Mouse (Mus musculus): Measurements from ENCODE around the gene Wdr63.

Wdr63 gene

DNA sequence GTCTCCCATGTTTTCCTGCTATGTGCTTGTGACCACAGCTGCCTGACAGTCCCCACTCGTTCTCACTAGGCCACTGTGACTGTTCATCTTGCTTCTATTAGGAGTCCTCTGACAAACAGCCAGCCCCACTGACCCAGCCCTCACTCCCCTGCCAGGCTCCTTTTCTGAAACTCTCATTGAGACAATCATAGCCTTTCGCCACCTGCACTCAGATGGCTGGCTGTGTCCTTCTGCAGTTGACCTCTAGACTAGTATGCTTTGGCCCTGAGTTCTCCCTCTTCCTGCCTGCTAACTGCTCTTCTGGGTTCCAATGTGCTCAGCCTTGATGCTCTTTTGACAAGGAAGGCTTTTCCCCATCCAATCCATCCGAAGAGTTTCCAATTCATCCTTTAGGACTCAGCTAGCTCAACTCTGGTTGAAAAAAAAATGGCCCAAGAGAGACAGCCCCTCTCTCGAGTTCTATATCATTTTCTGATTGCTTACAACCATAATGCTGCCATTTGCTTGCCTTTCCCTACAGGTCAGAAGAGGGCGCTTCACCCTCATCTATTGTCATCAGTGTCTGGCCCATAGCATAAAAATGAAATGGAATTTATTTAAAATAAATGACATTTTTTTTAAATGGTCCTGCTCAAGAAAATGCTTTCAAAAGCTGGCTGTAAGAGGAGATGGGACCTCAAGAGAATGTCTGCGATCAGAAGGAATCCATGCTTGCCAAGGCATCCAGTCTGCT is 54.7 kb downstream of the Wdr63 start:
- no peak for DNase-seq (ENCODE audit: low read depth)

DNA sequence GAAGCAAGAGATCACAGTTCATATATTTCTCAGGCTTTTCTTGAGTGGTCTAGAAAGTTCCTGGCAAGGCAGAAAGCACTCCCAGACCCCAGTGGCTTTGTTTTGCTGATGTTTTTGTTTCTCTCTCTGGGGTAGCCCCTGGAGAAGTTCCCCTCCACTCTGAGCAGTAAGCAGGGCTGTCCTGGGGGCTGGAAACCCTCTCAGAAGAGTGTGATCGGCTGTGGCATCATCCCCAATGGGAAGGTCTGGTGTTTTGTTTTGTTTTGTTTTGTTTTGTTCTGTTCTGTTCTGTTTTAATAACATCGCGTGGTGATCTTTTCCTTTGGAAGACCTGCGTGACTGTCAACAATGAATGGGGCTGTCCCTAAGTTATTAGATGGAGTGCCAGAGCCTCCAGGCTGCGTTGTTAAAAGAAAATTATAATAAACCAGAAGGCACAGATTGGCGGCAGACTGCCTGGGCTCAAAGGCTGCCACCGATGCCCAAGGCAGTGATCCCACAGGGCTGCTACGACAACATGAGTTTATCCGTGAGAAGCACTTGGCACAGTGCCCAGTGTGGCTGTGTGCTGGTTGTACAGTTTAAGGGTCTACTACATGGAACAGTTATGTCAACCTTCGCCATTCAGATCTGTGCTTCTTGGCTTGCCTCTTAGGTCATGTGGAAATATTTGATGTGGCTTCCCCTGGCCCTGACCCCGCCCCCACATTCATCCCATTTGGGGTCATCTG is 56.5 kb downstream of the Wdr63 start:
- DNase-seq (ENCODE audit: low read depth): no peak

DNA sequence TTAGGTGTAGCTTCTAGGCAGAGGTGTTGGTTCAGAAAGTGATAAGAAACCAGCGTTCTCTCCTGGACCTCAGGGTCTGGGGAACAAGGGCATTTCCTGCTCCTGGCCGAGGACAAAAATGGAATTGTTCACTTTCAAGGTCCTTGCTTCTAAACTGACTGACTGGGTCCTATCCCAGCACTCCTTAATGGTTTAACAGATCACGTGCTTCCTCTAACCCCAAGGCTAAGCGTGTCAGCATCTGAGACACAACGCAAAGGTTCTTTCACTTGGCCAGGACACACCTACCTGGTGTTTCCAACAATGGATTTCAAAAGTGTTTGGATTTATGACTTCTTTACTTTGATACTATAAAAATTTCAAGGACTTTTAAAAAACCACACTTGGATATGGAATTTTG is 58.0 kb downstream of the Wdr63 start:
- DNase-seq (ENCODE audit: low read depth): no peak

DNA sequence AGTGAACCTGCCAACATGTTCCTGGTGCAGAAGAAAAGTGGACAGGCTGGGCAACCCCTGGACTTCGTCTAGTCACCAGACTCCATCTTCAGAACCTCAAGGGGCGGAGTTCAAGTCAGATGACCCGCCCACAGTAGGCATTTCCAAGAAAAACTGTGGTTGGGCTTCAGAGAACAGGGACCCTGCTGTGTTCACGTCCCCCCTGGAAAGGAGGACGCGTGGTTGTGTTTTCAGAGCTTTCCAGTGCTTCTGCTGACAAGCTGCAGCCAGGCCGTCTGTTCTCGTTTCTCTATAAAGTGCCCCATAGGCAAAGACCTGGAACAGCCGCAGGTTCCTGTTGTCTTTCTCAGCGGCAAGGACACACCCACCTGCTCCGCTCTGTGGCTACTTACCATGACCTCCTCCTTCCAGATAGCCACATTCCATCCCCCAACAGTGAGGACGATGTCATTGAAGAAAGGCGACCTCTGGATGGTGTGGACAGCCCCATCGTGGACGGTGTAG is 60.2 kb downstream of the Wdr63 start:
- DNase-seq (ENCODE audit: low read depth): no peak

DNA sequence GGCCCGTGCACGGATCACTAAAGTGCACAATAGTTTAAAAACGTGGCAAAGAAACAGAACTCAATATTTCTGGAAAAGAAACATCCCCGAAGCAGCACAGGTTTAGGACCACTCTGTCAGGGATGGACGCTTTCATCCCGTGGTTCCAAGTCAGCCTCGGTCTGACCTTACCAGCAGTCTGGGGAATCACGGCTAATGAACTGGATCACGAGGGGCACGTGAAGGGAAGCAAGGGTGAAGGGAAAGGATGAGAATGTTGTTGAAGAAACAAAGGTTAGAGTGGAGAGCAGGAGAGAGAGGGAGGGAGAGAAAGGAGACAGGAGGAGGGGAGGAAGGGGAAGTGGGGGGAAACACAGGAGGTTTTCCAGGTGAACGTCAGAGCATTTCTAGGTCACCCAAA is 61.9 kb downstream of the Wdr63 start:
- DNase-seq (ENCODE audit: low read depth): no peak

DNA sequence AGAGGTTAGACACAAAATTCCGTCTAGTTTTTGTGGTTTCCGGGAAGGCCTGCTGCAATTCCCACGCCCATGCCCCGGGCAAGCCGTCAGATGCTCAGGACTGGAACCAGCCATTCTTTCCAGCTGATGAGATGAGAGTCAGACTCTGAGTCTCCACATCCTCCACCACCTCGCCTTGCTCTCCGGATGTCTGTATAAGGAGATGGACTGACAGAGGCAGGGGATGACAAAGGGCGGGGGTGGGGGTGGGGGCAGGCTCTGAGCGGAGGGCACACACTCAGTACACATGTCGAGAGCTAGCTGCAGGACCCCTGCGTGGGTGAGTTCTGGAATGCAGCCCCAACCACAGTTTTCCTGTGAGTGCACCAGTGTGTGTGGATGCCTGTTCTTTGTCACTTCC is 63.0 kb downstream of the Wdr63 start:
- DNase-seq (ENCODE audit: low read depth): peak; percentile 54

DNA sequence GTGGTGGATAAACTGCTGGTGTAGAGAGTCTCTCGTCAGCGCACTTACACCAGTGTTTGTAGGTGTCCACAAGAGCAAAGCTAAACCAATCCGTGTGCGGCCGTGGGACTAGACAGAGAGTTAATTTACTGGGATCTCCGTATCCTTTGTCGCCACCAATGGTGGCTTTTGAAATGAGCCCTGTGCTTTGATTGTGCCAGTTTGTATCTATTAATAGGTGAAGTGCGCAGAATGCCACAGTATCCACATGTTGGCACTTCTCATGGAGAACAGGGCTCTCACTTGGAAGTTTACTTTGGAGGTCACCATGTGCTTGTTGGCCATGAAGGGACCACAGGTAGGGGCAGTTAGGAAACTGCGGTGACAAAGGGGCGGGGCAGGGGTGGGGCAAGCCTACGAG is 66.5 kb downstream of the Wdr63 start:
- DNase-seq (ENCODE audit: low read depth): no peak

DNA sequence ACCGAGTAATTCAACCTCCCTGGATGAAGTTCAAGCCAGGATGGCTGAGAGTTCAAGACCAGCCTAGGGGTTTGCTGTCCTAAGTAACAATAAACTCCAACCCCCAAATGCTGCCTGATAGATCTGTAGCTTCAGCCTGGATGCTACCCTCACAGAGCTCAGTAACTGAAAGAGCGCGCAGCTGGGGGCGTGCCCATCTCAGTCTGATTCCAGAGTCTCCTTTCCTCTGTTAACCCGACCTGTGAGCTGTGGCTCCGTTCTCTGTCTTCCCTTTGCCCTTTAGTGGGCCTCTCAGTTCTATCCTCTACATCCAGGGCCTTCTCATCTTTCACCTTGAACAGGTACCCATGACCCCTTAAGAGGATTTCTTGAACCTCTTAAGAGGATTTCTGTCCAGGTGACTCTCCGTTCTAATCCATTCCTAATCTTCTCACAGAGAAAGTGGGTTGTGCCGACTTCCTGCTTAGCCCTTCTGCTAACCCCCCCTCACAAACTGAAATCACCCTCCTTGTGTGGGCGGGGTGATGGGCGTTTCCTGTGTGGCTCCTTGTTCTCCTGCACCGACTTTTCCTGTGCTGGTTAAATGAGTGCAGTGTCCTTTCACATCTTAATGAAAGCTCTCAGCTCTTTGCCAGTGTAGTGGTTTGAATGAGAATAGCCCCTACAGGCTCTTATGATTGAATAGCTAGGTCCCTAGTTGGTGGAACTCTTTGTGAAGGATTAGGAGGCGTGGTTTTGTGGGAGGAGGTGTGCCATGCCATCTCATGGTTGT is 68.6 kb downstream of the Wdr63 start:
- DNase-seq (ENCODE audit: low read depth): peak; percentile 80

DNA sequence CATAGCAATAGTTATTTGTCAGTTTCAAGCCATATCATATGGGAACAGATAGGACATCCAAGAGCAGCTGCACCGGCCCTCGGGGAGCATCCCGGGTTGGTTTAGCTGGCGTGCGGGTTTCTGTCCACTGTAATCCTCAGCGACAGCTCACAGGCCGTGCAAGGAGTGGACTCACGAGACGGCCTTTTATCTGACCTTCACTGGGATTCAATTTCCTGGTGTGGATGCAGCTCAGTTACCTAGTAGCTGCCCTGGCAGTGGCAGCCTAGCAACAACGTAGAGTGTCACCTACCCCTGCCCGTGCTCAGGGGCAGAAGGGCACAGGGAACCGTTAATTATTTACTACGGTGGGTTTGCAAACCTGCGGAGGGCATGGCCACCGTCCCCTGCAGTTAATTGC is 70.0 kb downstream of the Wdr63 start:
- DNase-seq (ENCODE audit: low read depth): no peak

DNA sequence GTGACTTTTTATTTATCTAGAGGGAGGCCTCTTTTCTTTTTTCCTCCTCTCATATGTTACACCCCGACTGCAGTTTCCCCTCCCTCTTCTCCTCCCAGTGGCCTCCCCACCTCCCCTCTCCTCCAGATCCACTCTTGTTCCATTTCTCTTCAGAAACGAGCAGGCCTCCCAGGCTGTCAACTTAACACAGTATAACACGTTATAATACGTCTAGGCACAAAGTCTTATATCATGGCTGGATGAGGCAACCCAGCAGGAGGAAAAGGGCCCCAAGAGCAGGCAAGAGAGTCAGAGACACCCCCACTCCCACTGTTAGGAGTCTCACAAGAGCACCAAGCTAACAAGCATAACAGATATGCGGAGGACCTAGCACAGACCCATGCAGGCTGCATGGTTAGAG is 75.0 kb downstream of the Wdr63 start:
- no peak for DNase-seq (ENCODE audit: low read depth)

DNA sequence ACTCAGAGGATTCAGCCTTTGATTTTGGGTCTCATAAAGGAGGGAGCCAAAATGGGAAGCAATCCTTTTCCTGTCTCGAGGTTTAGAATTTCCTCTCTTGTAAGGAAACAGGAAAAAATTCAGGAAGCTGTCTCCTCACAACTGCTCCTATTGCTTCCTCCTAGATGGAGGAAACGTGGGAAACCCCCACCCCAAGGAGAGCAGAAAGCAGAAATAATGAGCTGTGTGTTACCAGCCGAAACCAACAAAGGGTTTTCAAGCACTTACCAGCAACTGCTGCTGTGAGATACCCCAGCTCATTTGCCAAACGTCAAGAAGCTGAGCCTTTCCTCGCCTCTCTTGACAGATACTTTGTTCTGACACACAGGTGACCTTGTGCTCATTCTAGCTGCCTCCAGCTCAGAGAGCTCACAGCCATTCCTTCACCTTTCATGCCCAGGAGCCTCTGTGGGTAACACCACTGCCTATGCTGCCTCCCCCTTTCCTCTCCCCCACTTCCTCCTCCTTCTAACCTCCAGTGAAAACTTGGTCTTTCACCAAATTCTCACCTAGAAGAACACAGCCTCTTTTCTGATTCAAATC is 77.6 kb downstream of the Wdr63 start:
- no peak for DNase-seq (ENCODE audit: low read depth)

DNA sequence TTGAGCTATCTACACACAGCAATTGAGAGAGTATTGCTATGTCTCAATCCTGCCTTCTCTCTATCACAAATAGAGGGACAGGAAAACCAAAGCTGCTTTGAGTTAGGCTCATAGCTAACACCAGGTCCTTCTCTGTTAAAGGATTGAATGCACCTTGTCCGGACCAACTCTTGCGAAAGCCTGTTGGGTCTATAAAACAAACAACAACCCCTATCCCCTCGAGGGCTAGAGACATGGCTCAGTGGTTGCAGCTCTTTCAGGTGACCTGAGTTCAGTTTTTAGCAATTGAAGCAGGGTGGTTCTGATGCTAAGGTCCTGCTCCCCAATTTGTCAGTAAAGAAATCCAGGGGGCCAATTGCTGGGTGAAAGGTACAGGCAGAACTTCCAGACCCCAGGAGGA is 78.7 kb downstream of the Wdr63 start:
- no peak for DNase-seq (ENCODE audit: low read depth)

DNA sequence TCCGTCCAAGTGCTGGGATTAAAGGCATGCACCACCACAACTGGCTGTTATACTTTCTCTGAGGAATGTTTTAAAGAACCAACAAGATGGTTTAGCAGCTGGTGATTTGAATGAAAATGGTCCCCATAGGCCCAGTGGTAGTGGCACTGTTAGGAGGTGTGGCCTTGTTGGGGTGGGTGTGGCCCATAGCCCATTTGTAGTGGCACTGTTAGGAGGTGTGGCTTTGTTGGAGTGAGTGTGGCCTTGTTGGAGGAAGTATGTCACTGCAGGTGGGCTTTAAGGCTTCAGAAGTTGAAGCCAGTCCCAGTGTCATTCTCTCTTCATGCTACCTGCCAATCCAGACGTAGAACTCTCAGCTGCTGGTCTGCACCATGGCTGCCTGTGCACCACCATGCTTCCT is 79.5 kb downstream of the Wdr63 start:
- no peak for DNase-seq (ENCODE audit: low read depth)

DNA sequence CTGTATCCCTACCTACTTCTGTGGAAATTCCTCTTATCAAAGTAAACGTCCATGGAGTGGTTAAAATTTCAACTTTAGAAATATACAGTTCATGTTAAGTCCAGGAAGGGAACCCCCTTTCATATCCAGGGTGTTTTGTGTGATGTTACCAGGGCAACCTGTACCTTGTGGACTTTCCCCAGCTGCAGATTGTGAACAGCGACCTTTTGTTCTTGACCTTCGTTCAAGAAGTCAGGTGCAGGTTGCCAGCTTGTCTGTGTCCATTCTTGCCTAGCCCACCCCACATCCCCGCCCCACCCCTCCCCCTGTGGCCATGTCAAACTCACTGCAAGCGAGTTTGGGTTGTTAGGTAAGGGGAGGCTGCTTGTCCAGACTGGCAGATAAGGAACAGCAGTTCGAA is 80.8 kb downstream of the Wdr63 start:
- DNase-seq (ENCODE audit: low read depth): no peak

DNA sequence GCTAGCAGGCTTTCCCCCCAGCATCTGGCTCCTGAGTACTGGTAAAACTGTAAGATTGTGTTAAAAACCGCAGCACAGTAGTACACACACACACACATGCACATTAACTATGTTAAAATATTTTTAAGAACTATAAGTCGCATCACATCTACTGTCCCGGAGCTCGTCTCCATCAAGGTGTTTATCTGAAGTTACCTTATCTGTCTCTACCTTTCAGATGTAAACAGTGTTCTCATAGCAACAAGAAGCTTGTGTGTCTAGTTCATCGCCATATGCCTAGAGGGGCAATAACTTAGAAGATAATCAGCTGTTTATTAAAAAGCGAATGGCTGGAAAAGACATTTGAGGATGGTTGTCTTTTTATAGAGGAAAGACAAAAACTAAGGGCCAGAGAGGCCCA is 82.4 kb downstream of the Wdr63 start:
- no peak for DNase-seq (ENCODE audit: low read depth)

DNA sequence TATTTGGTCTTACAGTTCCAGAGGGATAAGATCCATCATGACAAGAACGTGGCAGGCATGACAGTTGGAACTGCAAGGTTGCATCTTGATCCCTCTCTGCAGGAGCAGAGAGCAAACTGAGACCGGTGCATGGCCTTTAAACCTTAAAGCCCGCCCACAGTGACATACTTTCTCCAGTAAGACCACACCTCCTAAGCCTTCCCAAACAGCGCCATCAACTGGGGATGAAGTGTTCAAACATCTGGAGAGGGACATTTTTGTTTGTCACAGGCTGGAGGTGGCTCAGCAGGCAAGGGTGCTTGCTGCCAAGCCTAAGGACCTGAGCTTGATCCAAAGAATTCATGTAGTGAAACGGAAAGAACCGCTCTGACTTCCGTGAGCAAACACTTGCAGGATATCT is 83.2 kb downstream of the Wdr63 start:
- DNase-seq (ENCODE audit: low read depth): no peak

DNA sequence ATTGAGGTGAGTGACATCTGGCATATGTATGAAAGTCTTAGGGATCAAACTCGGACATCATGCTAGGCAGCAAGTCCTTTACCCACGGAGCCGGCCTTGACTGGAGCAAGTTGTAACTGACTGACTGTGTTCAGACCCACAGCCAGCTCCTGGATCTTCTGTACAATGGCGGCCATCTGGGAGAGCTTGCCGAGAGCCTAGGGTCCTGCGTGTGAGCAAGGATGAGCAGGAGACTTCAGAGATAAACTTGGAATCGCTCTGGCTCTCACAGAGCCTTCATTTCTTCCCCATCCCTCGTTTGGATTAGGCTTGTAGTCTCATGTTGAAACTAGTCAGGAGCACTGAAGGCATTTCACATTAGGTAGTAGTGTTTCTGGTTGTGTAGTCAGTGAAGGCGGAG is 85.7 kb downstream of the Wdr63 start:
- no peak for DNase-seq (ENCODE audit: low read depth)

DNA sequence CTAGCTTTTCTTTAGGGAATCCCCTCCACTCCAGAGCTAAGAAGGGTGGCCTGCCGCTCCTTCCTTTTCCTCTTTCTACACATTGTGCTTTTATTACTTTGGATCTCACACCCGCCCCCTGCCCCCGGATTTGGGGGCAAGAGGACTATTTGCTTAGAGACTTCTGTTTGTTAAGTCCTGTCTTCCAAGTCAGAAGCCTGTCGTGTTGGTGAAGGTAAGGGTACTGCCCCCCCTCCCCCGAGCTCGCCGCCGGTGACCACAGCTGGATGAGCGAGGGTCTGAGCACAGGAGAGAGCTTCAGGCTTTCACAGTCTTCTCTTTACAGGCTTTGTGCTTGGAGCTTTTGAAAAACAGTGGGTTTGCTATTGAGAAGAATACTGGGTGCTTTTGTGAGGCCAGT is 90.4 kb downstream of the Wdr63 start:
- DNase-seq (ENCODE audit: low read depth): no peak

DNA sequence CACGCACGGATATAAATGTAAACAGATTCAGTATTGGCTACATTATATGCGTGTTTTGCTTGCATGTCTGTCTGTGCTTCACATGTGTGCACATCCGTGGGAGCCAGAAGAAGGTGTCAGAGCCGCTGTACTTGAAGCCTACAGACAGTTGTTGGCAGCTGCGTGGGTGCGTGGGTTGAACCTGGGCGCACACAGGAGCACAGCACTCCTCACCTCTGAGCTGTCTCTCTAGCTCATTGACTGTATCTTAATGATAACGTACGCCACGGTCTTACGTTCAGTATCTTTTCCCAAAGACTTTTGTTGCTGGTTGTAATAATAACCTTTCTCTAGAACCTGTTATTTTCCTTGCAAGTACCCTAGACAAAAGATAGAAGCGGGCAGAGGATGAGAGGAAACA is 91.0 kb downstream of the Wdr63 start:
- DNase-seq (ENCODE audit: low read depth): no peak

DNA sequence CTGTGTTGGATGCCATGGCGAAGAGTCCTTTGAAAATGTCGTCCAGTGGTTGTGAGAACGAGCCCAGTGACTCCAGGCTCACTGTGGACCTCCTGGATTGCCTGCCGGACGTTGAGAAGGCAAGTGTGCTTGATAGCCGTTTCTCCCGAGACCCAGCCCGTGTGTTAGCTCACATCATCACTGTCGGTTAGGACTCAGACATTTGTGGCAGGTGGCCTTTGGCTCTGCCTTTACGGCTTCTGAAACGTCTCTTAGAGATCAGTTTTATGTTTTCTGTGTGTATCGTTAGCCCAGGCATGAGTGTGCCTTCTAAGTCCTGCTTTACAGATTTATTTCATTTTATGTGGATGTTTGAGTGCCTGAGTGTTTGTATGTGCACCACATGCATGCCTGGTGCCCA is 93.6 kb downstream of the Wdr63 start:
- DNase-seq (ENCODE audit: low read depth): no peak

DNA sequence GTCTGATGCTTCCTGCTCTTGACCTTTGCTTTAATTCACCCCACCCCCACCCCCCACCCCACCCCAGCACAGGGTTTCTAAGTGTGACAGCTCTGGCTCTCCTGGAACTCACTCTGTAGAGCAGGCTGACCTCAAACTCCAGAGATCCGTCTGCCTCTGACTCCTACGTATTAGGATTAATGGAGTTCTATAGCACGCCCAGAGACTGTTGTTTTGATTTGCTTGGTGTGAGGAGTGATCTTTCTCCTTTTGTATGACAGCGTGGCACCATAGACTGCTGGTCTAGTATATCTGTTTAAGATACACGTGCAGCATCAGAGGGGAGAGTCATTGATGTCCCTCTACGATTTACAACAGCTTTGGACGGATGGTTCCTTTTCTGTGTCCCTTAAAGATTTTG is 94.4 kb downstream of the Wdr63 start:
- no peak for DNase-seq (ENCODE audit: low read depth)

DNA sequence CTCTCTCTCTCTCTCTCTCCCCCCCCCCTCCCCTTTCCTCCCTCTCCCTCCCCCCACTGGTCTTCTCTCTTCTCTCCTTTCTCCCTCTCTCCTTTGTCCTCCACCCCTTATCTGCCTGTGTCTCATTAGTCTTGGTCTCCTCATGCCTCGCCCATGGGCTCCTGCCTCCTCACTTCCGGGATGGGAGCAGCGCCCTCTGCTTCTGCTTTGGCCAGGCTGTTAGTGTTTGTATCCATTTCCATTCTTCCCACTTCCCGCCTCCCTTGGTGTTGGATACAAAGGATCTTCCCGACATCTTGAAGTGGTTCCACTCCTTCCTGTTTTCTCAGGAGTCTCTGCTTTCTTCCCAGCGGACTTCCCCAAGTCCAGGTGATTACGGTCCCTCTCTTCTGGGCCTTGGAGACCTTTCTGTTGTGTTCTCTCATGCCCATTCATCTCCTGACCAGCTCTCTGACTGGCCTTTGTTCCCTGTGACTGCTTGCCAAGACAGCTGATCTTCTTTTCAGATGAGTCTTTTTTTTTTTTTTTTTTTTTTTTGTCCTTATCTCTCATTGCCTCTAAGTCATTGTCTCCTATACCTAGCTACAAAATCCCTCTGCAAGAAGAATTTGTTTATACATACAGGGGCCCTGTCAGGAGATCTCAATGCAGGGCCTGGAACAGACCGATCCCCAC is 96.2 kb downstream of the Wdr63 start:
- no peak for DNase-seq (ENCODE audit: low read depth)

Data from naive thymus-derived CD4-positive, alpha-beta T cell, adult 2 months (primary cell).